10 mouse cellular contexts compared by ENCODE assay signal in genomic region chr19:56565358-56565757, GRCm38 (mm10). TPM values are rescaled to one million over a fixed set of nuclear protein-coding genes. Genes with fewer than 3 reads are reported as not detected.
A peak's percentile ranks its signal among the peaks of the same experiment; 100 is the strongest.
DNase-seq lines count a peak whose midpoint lies in the region; ATAC-seq and TF ChIP-seq lines count a peak whose summit lies in the region.
"Had no signal": no experiment of that assay in that cellular context is flagged by ENCODE, and none has a peak within 500 bp of the region (broad histone marks: within the 10 kb centered on the region; RNA-seq: fewer than 3 reads in every experiment).

No protein-coding gene starts in this region.

- TF ChIP-seq CTCF in cerebellum, adult 2 months (IDR thresholded peaks at IDR 0.05; ENCODE audit: borderline replicate concordance, insufficient read depth, low read depth, low read length): peak; percentile 46; the same call in 1 of the 2 replicates
- TF ChIP-seq CTCF in kidney, postnatal 0 days (IDR thresholded peaks at IDR 0.05; ENCODE audit: low read depth): peak; percentile 67
- TF ChIP-seq CTCF in C2C12 (IDR thresholded peaks at IDR 0.05; ENCODE audit: control insufficient read depth, insufficient read depth, insufficient read length): peak; percentile 26

- no peak for TF ChIP-seq POLR2A in cerebellum, adult 2 months (IDR thresholded peaks at IDR 0.05; ENCODE audit: borderline replicate concordance, insufficient read depth, low read length)

- no peaks in the 10 kb centered on the region for H3K36me3 ChIP-seq in kidney, postnatal 0 days (ENCODE audit: insufficient read depth, low read length)
- 0 out of 2 replicates have a peak, but pooled peaks cover 4% of the 10 kb centered on the region for H3K36me3 ChIP-seq in kidney, embryonic 14.5 days (ENCODE audit: control insufficient read depth, insufficient read depth, low read length)
- H3K36me3 ChIP-seq in C2C12 (ENCODE audit: control insufficient read depth, insufficient read depth): peaks cover 7% of the 10 kb centered on the region

- no peak overlapping the region for H3K4me3 ChIP-seq in cerebellum, adult 2 months (replicated peaks; ENCODE audit: insufficient read depth, low read depth, low read length)
- H3K4me3 ChIP-seq in kidney, postnatal 0 days (replicated peaks; ENCODE audit: low read depth, low read length): no peak overlapping the region
- no peak overlapping the region for H3K4me3 ChIP-seq in kidney, embryonic 14.5 days (ENCODE audit: low read length)
- H3K4me3 ChIP-seq in C2C12 (ENCODE audit: insufficient read depth, poor library complexity, severe bottlenecking): no peak overlapping the region
- H3K4me3 ChIP-seq: embryonic facial prominence, embryonic 15.5 days; heart, embryonic 13.5 days had no signal

- peaks cover 4% of the 10 kb centered on the region; the same call in 1 of the 2 replicates for H3K4me1 ChIP-seq in cerebellum, adult 2 months (ENCODE audit: control insufficient read depth, insufficient read depth, low read length)
- H3K4me1 ChIP-seq in kidney, postnatal 0 days (replicated peaks; ENCODE audit: insufficient read depth, low read length): no peaks in the 10 kb centered on the region
- no peaks in the 10 kb centered on the region for H3K4me1 ChIP-seq in kidney, embryonic 14.5 days (ENCODE audit: control insufficient read depth, insufficient read depth, low read length)
- H3K4me1 ChIP-seq: embryonic facial prominence, embryonic 15.5 days had no signal

- no peak overlapping the region for H3K9ac ChIP-seq in kidney, postnatal 0 days (ENCODE audit: low read depth, low read length)
- H3K9ac ChIP-seq in kidney, embryonic 14.5 days (ENCODE audit: low read depth, low read length): no peak overlapping the region
- H3K9ac ChIP-seq: embryonic facial prominence, embryonic 15.5 days; heart, embryonic 13.5 days had no signal

- H3K79me3 ChIP-seq in C2C12 (ENCODE audit: low read depth): peaks cover 50% of the 10 kb centered on the region

- WGBS in cerebellum, adult 2 months: 53% methylated on average over 6 of the region's 6 CpGs
- 63% methylated on average over 6 of the region's 6 CpGs for WGBS in kidney, postnatal 0 days
- 70% methylated on average over 6 of the region's 6 CpGs for WGBS in kidney, embryonic 14.5 days

- no peak overlapping the region for H3K27ac ChIP-seq in cerebellum, adult 2 months (ENCODE audit: insufficient read depth, low read length)
- H3K27ac ChIP-seq in kidney, postnatal 0 days: no peak overlapping the region
- H3K27ac ChIP-seq in kidney, embryonic 14.5 days (ENCODE audit: low read depth, low read length): no peak overlapping the region
- H3K27ac ChIP-seq: embryonic facial prominence, embryonic 15.5 days; heart, embryonic 13.5 days had no signal

- H3ac ChIP-seq in C2C12 (ENCODE audit: control insufficient read depth, insufficient read length, low read depth): no peak overlapping the region

- ATAC-seq in kidney, postnatal 0 days (replicated peaks; ENCODE audit: low FRiP score, low read depth): no peak
- ATAC-seq in kidney, embryonic 14.5 days (ENCODE audit: low FRiP score, low TSS enrichment): no peak

- H3K79me2 ChIP-seq in C2C12 (ENCODE audit: control insufficient read depth, insufficient read depth): peaks cover 87% of the 10 kb centered on the region

- DNase-seq in cerebellum, adult 2 months: peak in 1 of 2 experiments; percentile 17
- no peak for DNase-seq in cerebellum, adult 18-20 months
- peak; percentile 40 for DNase-seq in kidney, postnatal 0 days (ENCODE audit: low spot score)
- DNase-seq in kidney, postnatal 25 days: peak; percentile 27 to 44
- DNase-seq in Muller cell, postnatal 12 days (ENCODE audit: inconsistent ontology term): no peak
- DNase-seq in ovary, adult 18-20 months (ENCODE audit: low spot score): no peak

- no peak overlapping the region for H3K4me2 ChIP-seq in kidney, postnatal 0 days (ENCODE audit: low read length)
- no peak overlapping the region for H3K4me2 ChIP-seq in kidney, embryonic 14.5 days (replicated peaks; ENCODE audit: low read depth, low read length)
- H3K4me2 ChIP-seq: embryonic facial prominence, embryonic 15.5 days; heart, embryonic 13.5 days had no signal

- no peaks in the 10 kb centered on the region for H3K27me3 ChIP-seq in cerebellum, adult 2 months (ENCODE audit: control insufficient read depth, insufficient read depth, low read length)
- H3K27me3 ChIP-seq in kidney, postnatal 0 days (ENCODE audit: insufficient read depth, low read length): no peaks in the 10 kb centered on the region
- no peaks in the 10 kb centered on the region for H3K27me3 ChIP-seq in kidney, embryonic 14.5 days (ENCODE audit: control insufficient read depth, insufficient read depth, low read length)
- H3K27me3 ChIP-seq in C2C12 (ENCODE audit: control insufficient read depth, insufficient read depth, insufficient read length): no peaks in the 10 kb centered on the region
- H3K27me3 ChIP-seq: embryonic facial prominence, embryonic 15.5 days; heart, embryonic 13.5 days had no signal

- no peaks in the 10 kb centered on the region for H3K9me3 ChIP-seq in kidney, postnatal 0 days (replicated peaks; ENCODE audit: low read length)
- H3K9me3 ChIP-seq in kidney, embryonic 14.5 days (ENCODE audit: control insufficient read depth, low read length): no peaks in the 10 kb centered on the region
- H3K9me3 ChIP-seq: embryonic facial prominence, embryonic 15.5 days; heart, embryonic 13.5 days had no signal

TF ChIP-seq in C2C12, 6 proteins besides CTCF, POLR2A, EP300 and RAD21:
- TF ChIP-seq MYOG (IDR thresholded peaks at IDR 0.05; ENCODE audit: control insufficient read depth, extremely low read depth, insufficient read length) (no peak), USF1 (IDR thresholded peaks at IDR 0.05; ENCODE audit: low read depth) (peak; percentile 47)

RNA-seq across cellular contexts. Expression of gene Nhlrc2, which starts 17.3 kb away (rescaled TPM):
- 10.8 and 11.8 TPM in 2 replicates for polyA plus RNA-seq in cerebellum, adult 2 months (2012; rRNA removed)
- polyA plus RNA-seq in kidney, postnatal 0 days (2015; fragmentation: Nextera tagmentation; extraction: Ambion mirVana): 11.5 and 12.4 TPM in 2 replicates
- 11.8 and 17.8 TPM in 2 replicates for polyA plus RNA-seq in kidney, embryonic 14.5 days (2014; fragmentation: Nextera tagmentation; extraction: Ambion mirVana)
- polyA plus RNA-seq in C2C12 (2012; fragmentation: generic; extraction: Trizol): 6.8 TPM

RNA-seq across cellular contexts. Expression of gene Dclre1a, which starts 17.3 kb away (rescaled TPM):
- 8.4 and 9.4 TPM in 2 replicates for polyA plus RNA-seq in cerebellum, adult 2 months (2012; rRNA removed)
- 17.1 and 18.3 TPM in 2 replicates for polyA plus RNA-seq in kidney, postnatal 0 days (2015; fragmentation: Nextera tagmentation; extraction: Ambion mirVana)
- 13.0 and 19.8 TPM in 2 replicates for polyA plus RNA-seq in kidney, embryonic 14.5 days (2014; fragmentation: Nextera tagmentation; extraction: Ambion mirVana)
- polyA plus RNA-seq in C2C12 (2012; fragmentation: generic; extraction: Trizol): 4.9 TPM

Comparison
In these comparisons a context has a peak if more than half of its experiments do, and no peak if none do; other contexts are left out.
1. DNase-seq: peak in kidney, postnatal 0 days (single experiment) and kidney, postnatal 25 days (2 of 2); none in cerebellum, adult 18-20 months (0 of 2), Muller cell, postnatal 12 days (single experiment) and ovary, adult 18-20 months (single experiment).
2. Peak in every context shown above with its lines, with median percentiles within 50 percentile points of each other: CTCF ChIP-seq.